Mouse (Mus musculus): ENCODE results near the gene Cnbd2. TPM values are rescaled to one million over a fixed set of nuclear protein-coding genes. Genes with fewer than 3 reads are reported as not detected.
"Not testable (repeated sequence)": the region's sequence is repeated elsewhere in the genome, so short reads cannot be mapped to it uniquely, and the experiment has no call there.

Gene Cnbd2
- polyA plus RNA-seq, 1 experiment from 2014 or later = 5.9 TPM

GRCm38 (mm10) chr2:156351243-156351642 lies 39.1 kb downstream of the Cnbd2 start:
- WGBS = 83% methylated on average over 7 of the region's 7 CpGs
- H3K4me1 ChIP-seq = peaks cover 3% of the 10 kb centered on the region; the same call in 1 of the 2 replicates
- no peak overlapping the region for H3K9ac ChIP-seq (replicated peaks)
- no peak overlapping the region for H3K27ac ChIP-seq (replicated peaks)
- no peak overlapping the region for H3K4me3 ChIP-seq
- H3K9me3 ChIP-seq = no peaks in the 10 kb centered on the region
- no peak for ATAC-seq (ENCODE audit: low FRiP score, low read depth)
- no peaks in the 10 kb centered on the region for H3K36me3 ChIP-seq
- H3K27me3 ChIP-seq = no peaks in the 10 kb centered on the region
- H3K4me2 ChIP-seq (replicated peaks) = no peak overlapping the region

- Histone ChIP-seq H3K27ac (replicated peaks) (no peak overlapping the region), H3K27me3 (no peaks in the 10 kb centered on the region), H3K4me1 (peaks cover 3% of the 10 kb centered on the region; the same call in 1 of the 2 replicates), H3K9ac (replicated peaks) (no peak overlapping the region), H3K4me3 (no peak overlapping the region), H3K36me3 (no peaks in the 10 kb centered on the region), H3K4me2 (replicated peaks) (no peak overlapping the region), H3K9me3 (no peaks in the 10 kb centered on the region)
- ATAC-seq (ENCODE audit: low FRiP score, low read depth) = no peak
- WGBS = 77% methylated on average over 8 of the region's 8 CpGs
Measured at GRCm38 (mm10) chr2:156352413-156353165, 40.5 kb downstream of the Cnbd2 start.

- Histone ChIP-seq H3K27ac (replicated peaks) (no peak overlapping the region), H3K9me3 (no peaks in the 10 kb centered on the region), H3K27me3 (no peaks in the 10 kb centered on the region), H3K4me3 (no peak overlapping the region), H3K36me3 (no peaks in the 10 kb centered on the region), H3K4me2 (replicated peaks) (no peak overlapping the region), H3K4me1 (peaks cover 3% of the 10 kb centered on the region; the same call in 1 of the 2 replicates), H3K9ac (replicated peaks) (no peak overlapping the region)
- no peak for ATAC-seq (ENCODE audit: low FRiP score, low read depth)
- WGBS = 58% methylated on average over 7 of the region's 7 CpGs
Measured at GRCm38 (mm10) chr2:156353265-156353692, 41.2 kb downstream of the Cnbd2 start.

- Histone ChIP-seq H3K4me2 (replicated peaks) (no peak overlapping the region), H3K4me3 (no peak overlapping the region), H3K27ac (replicated peaks) (no peak overlapping the region), H3K27me3 (no peaks in the 10 kb centered on the region), H3K4me1 (peaks cover 3% of the 10 kb centered on the region; the same call in 1 of the 2 replicates), H3K9ac (replicated peaks) (no peak overlapping the region), H3K9me3 (no peaks in the 10 kb centered on the region), H3K36me3 (no peaks in the 10 kb centered on the region)
- no peak for ATAC-seq (ENCODE audit: low FRiP score, low read depth)
- 70% methylated on average over 7 of the region's 7 CpGs for WGBS
Measured at GRCm38 (mm10) chr2:156356031-156356430, 43.9 kb downstream of the Cnbd2 start.

- Histone ChIP-seq H3K36me3 (no peaks in the 10 kb centered on the region), H3K9me3 (no peaks in the 10 kb centered on the region), H3K4me2 (replicated peaks) (no peak overlapping the region), H3K4me1 (no peaks in the 10 kb centered on the region), H3K27me3 (peaks cover 4% of the 10 kb centered on the region), H3K27ac (replicated peaks) (no peak overlapping the region), H3K4me3 (no peak overlapping the region), H3K9ac (replicated peaks) (no peak overlapping the region)
- no peak for ATAC-seq (ENCODE audit: low FRiP score, low read depth)
- 70% methylated on average over 3 of the region's 3 CpGs for WGBS
Measured at GRCm38 (mm10) chr2:156368465-156368864, 56.4 kb downstream of the Cnbd2 start.

- no peaks in the 10 kb centered on the region; the same call in 1 of the 2 replicates for H3K27me3 ChIP-seq
- no peaks in the 10 kb centered on the region for H3K36me3 ChIP-seq
- no peak overlapping the region for H3K27ac ChIP-seq (replicated peaks)
- 86% methylated on average over 7 of the region's 7 CpGs for WGBS
- no peak overlapping the region for H3K4me2 ChIP-seq (replicated peaks)
- no peaks in the 10 kb centered on the region for H3K9me3 ChIP-seq
- no peaks in the 10 kb centered on the region for H3K4me1 ChIP-seq
- no peak for ATAC-seq (ENCODE audit: low FRiP score, low read depth)
- H3K9ac ChIP-seq (replicated peaks) = no peak overlapping the region
- no peak overlapping the region for H3K4me3 ChIP-seq
Measured at GRCm38 (mm10) chr2:156370896-156371295, 58.8 kb downstream of the Cnbd2 start.

- no peak for ATAC-seq (ENCODE audit: low FRiP score, low read depth)
- H3K4me1 ChIP-seq = no peaks in the 10 kb centered on the region
- H3K27me3 ChIP-seq = no peaks in the 10 kb centered on the region
- no peaks in the 10 kb centered on the region for H3K9me3 ChIP-seq
- H3K4me3 ChIP-seq = no peak overlapping the region
- no peak overlapping the region for H3K9ac ChIP-seq (replicated peaks)
- H3K27ac ChIP-seq (replicated peaks) = no peak overlapping the region
- H3K36me3 ChIP-seq = no peaks in the 10 kb centered on the region
- 84% methylated on average over 7 of the region's 7 CpGs for WGBS
- H3K4me2 ChIP-seq (replicated peaks) = no peak overlapping the region
Measured at GRCm38 (mm10) chr2:156376956-156377355, 64.9 kb downstream of the Cnbd2 start.

GRCm38 (mm10) chr2:156379929-156380328 lies 67.8 kb downstream of the Cnbd2 start:
- H3K36me3 ChIP-seq = no peaks in the 10 kb centered on the region
- H3K27ac ChIP-seq (replicated peaks) = no peak overlapping the region
- no peak overlapping the region for H3K4me2 ChIP-seq (replicated peaks)
- no peak overlapping the region for H3K9ac ChIP-seq (replicated peaks)
- H3K9me3 ChIP-seq = no peaks in the 10 kb centered on the region
- H3K27me3 ChIP-seq = no peaks in the 10 kb centered on the region
- ATAC-seq (ENCODE audit: low FRiP score, low read depth) = no peak
- 92% methylated on average over 10 of the region's 10 CpGs for WGBS
- no peaks in the 10 kb centered on the region for H3K4me1 ChIP-seq
- no peak overlapping the region for H3K4me3 ChIP-seq

- Histone ChIP-seq H3K9me3 (no peaks in the 10 kb centered on the region), H3K36me3 (no peaks in the 10 kb centered on the region), H3K4me3 (no peak overlapping the region), H3K4me2 (replicated peaks) (no peak overlapping the region), H3K27ac (replicated peaks) (no peak overlapping the region), H3K9ac (replicated peaks) (no peak overlapping the region), H3K27me3 (no peaks in the 10 kb centered on the region), H3K4me1 (no peaks in the 10 kb centered on the region)
- ATAC-seq (ENCODE audit: low FRiP score, low read depth) = no peak
- 61% methylated on average over 4 of the region's 4 CpGs for whole genome bisulfite sequencing
Measured at GRCm38 (mm10) chr2:156381350-156381749, 69.3 kb downstream of the Cnbd2 start.

- peak; percentile 86 for ATAC-seq (ENCODE audit: low FRiP score, low read depth)
- peak overlapping the region; percentile 39; the same call in 1 of the 2 replicates for H3K9ac ChIP-seq (replicated peaks)
- not testable (repeated sequence) for H3K27me3 ChIP-seq, H3K4me1 ChIP-seq, H3K36me3 ChIP-seq, H3K9me3 ChIP-seq
- 0% methylated on average over 10 of the region's 63 CpGs for WGBS
- H3K4me2 ChIP-seq (replicated peaks) = peak overlapping the region; percentile 47
- H3K27ac ChIP-seq (replicated peaks) = peak overlapping the region; percentile 56
- peak overlapping the region; percentile 41 for H3K4me3 ChIP-seq
Measured at GRCm38 (mm10) chr2:156392461-156393154, 80.5 kb downstream of the Cnbd2 start.

- peaks cover 6% of the 10 kb centered on the region for H3K4me1 ChIP-seq
- peak overlapping the region; percentile 39; the same call in 1 of the 2 replicates for H3K9ac ChIP-seq (replicated peaks)
- H3K36me3 ChIP-seq = no peaks in the 10 kb centered on the region
- no peaks in the 10 kb centered on the region for H3K27me3 ChIP-seq
- H3K4me2 ChIP-seq (replicated peaks) = peak overlapping the region; percentile 47
- ATAC-seq (ENCODE audit: low FRiP score, low read depth) = peak; percentile 41; the same call in 1 of the 2 replicates
- H3K4me3 ChIP-seq = peak overlapping the region; percentile 41
- H3K27ac ChIP-seq (replicated peaks) = peak overlapping the region; percentile 56
- no peaks in the 10 kb centered on the region for H3K9me3 ChIP-seq
- WGBS = 65% methylated on average over 5 of the region's 5 CpGs
Measured at GRCm38 (mm10) chr2:156393155-156393828, 81.2 kb downstream of the Cnbd2 start.

- Histone ChIP-seq H3K36me3 (no peaks in the 10 kb centered on the region), H3K27me3 (no peaks in the 10 kb centered on the region), H3K27ac (replicated peaks) (no peak overlapping the region), H3K4me3 (no peak overlapping the region), H3K9ac (replicated peaks) (no peak overlapping the region), H3K4me2 (replicated peaks) (no peak overlapping the region), H3K4me1 (peaks cover 6% of the 10 kb centered on the region), H3K9me3 (no peaks in the 10 kb centered on the region)
- ATAC-seq (ENCODE audit: low FRiP score, low read depth) = no peak
- 87% methylated on average over 4 of the region's 4 CpGs for WGBS
Measured at GRCm38 (mm10) chr2:156394282-156394681, 82.2 kb downstream of the Cnbd2 start.
